Mouse (Mus musculus) forebrain, postnatal 0 days (tissue): ENCODE measurements at regions not wholly inside any gene's neighbourhood (a gene's known extent, or its start where the extent isn't known, plus 50 kb on each side); places are given as distances from the start of the nearest gene placed in this dataset.

Experiments used
- ATAC-seq: fragments of 200-750 bp; cut with Nextera tagmentation; 2 replicates; pipeline ENCODE4 v1.8.0; 2017; ENCODE audit warnings: mild to moderate bottlenecking, moderate library complexity
- DNase-seq: peaks from one replicate; pipeline ENCODE4 v3.0.0-alpha.2; 2015
- H3K27ac ChIP-seq: fragments of 300-500 bp; sonication (generic); 2 replicates; pipeline ENCODE4 v1.5.1; 2014; ENCODE audit warnings: low read depth, mild to moderate bottlenecking, antibody characterized with exemption, low read length, moderate library complexity, mixed read lengths
- H3K27me3 ChIP-seq: fragments of 300-500 bp; sonication (generic); 2 replicates; pipeline ENCODE4 v1.6.1; 2014; ENCODE audit warnings: mild to moderate bottlenecking, low read length, mixed read lengths; ENCODE audit not compliant: insufficient read depth
- H3K36me3 ChIP-seq: fragments of 300-500 bp; sonication (generic); 2 replicates; pipeline ENCODE4 v1.6.1; 2014; ENCODE audit warnings: mild to moderate bottlenecking, moderate library complexity; ENCODE audit not compliant: insufficient read depth
- H3K4me1 ChIP-seq: fragments of 300-500 bp; sonication (generic); 2 replicates; pipeline ENCODE4 v1.6.1; 2014; ENCODE audit warnings: antibody characterized with exemption; ENCODE audit not compliant: insufficient read depth
- H3K4me2 ChIP-seq: fragments of 300-500 bp; sonication (generic); 2 replicates; pipeline ENCODE4 v1.6.1; 2014; ENCODE audit warnings: low read depth, mild to moderate bottlenecking, moderate library complexity
- H3K4me3 ChIP-seq: fragments of 300-500 bp; sonication (generic); 2 replicates; pipeline ENCODE4 v1.5.1; 2014; ENCODE audit warnings: low read depth, low read length, mixed read lengths
- H3K9ac ChIP-seq: fragments of 300-500 bp; sonication (generic); 2 replicates; pipeline ENCODE4 v1.6.1; 2014; ENCODE audit warnings: mild to moderate bottlenecking
- H3K9me3 ChIP-seq: fragments of 300-500 bp; sonication (generic); 2 replicates; pipeline ENCODE4 v1.6.1; 2016; ENCODE audit warnings: low read length
- CTCF ChIP-seq: sonication (generic); IDR thresholded peaks from 2 replicates; pipeline ENCODE4 v1.5.1; 2016; ENCODE audit warnings: antibody characterized with exemption, control low read depth, low read depth
- WGBS: fragments of 180-500 bp; shearing (Covaris S2); extraction: QIAGEN DNeasy Blood & Tissue Kit; methylation state at CpG from one replicate; pipeline ENCODE4 v1.1.7; 2014; 5-methylcytosine and 5-hydroxymethylcytosine counted together

GRCm38 (mm10) chr16:5515867-5516266 is 260.1 kb upstream of the Eef2kmt start:
- H3K4me1 ChIP-seq: no peaks in the 10 kb centered on the region
- no peak for DNase-seq
- no peak overlapping the region for H3K9ac ChIP-seq
- no peak for ATAC-seq
- WGBS: 69% methylated on average over 5 of the region's 5 CpGs
- no peaks in the 10 kb centered on the region for H3K9me3 ChIP-seq
- no peak overlapping the region for H3K27ac ChIP-seq
- TF ChIP-seq CTCF: no peak
- H3K4me3 ChIP-seq: no peak overlapping the region
- no peak overlapping the region for H3K4me2 ChIP-seq
- no peaks in the 10 kb centered on the region for H3K27me3 ChIP-seq
- no peaks in the 10 kb centered on the region for H3K36me3 ChIP-seq

DNA sequence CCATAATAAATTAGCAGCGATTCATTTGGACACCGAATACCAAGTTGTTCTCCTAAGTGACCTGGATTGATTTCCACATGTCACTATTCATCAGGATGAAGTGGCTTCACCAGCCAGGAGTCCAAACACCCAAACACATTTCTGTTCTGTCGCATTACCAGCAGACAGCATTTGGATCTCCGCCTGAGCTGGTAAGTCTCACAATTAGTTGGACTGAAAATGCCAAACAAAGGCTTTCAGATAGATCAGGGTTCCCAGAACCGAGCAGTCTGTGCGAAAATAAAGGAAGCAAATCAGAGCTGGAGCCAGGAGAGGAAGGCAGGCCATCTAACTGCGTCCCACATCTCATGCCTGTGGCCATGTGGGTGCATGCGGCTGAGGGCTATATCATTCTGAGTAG is 251.5 kb upstream of the Eef2kmt start:
- peak overlapping the region; percentile 40; the same call in 1 of the 2 replicates for H3K27ac ChIP-seq
- WGBS: 34% methylated on average over 8 of the region's 8 CpGs

DNA sequence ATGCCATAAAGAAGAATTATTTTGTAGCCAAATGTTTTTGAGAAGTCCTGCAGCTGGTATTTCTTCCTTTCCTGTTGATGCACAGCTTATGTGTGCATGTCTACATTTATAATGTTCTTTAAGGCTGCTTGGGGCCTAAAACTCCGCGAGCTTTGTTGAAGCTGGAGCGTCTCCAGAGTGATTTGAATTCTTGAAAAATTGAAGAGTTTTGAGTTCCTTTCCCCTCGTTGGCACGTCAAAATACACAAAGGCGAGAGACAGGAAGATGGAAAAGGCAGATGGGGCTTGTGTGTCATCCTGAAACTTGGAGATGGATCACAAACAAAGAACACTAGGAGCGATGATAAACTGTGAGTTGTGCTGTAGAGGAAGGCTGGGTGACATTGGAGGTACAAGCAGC is 246.2 kb upstream of the Eef2kmt start:
- no peaks in the 10 kb centered on the region for H3K4me1 ChIP-seq
- no peaks in the 10 kb centered on the region for H3K27me3 ChIP-seq
- DNase-seq (peak; percentile 75), ATAC-seq (peak; percentile 58; the same call in 1 of the 2 replicates)
- 61% methylated on average over 7 of the region's 7 CpGs for WGBS
- H3K9ac ChIP-seq: no peak overlapping the region
- H3K9me3 ChIP-seq: no peaks in the 10 kb centered on the region
- H3K4me2 ChIP-seq: no peak overlapping the region
- H3K4me3 ChIP-seq: no peak overlapping the region
- H3K27ac ChIP-seq: no peak overlapping the region
- H3K36me3 ChIP-seq: no peaks in the 10 kb centered on the region
- no peak for TF ChIP-seq CTCF

More for the DNA sequence above, 251.5 kb upstream of the Eef2kmt start:
- no peaks in the 10 kb centered on the region for H3K27me3 ChIP-seq
- H3K4me3 ChIP-seq: no peak overlapping the region
- peak; percentile 61 for DNase-seq
- no peaks in the 10 kb centered on the region for H3K36me3 ChIP-seq
- ATAC-seq: peak; percentile 47; the same call in 1 of the 2 replicates
- no peak for TF ChIP-seq CTCF
- H3K4me1 ChIP-seq: no peaks in the 10 kb centered on the region
- no peaks in the 10 kb centered on the region for H3K9me3 ChIP-seq
- H3K4me2 ChIP-seq: no peak overlapping the region
- H3K9ac ChIP-seq: no peak overlapping the region

DNA sequence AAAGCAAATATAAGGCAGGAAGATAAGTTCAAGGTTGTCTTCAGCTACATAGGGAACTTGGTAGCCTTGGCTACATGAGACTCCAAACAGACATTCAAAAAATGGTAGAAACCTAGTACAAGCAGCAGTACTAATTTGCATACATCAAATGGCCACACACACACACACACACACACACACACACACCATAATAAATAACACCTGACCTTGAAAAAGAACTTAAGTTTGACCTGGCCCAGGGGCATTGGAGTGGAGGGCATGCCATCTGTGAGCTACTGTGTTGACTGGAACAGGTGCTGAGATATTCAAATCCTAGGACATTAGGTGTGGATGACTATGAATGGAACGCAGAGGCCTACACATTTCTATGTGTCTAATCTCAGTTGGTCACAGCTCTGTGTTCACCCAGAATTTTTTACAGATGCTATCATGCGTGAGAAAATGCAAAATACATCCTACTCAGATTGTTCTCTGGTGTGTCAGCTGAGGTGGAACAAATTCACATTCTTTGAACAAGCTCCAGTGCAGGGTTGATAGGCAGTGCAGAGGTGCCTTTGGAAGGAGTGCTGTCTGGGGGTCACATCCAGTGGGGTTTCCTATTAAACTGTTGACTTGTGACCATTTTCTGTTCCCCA is 240.4 kb upstream of the Eef2kmt start:
- Histone ChIP-seq H3K4me3 (no peak overlapping the region), H3K4me1 (no peaks in the 10 kb centered on the region), H3K27me3 (no peaks in the 10 kb centered on the region), H3K4me2 (no peak overlapping the region), H3K36me3 (no peaks in the 10 kb centered on the region), H3K9ac (no peak overlapping the region), H3K27ac (no peak overlapping the region), H3K9me3 (no peaks in the 10 kb centered on the region)
- whole genome bisulfite sequencing: 44% methylated on average over 2 of the region's 2 CpGs
- no peak for ATAC-seq
- DNase-seq: no peak
- TF ChIP-seq CTCF: no peak

GRCm38 (mm10) chr16:5493352-5493751 is 237.6 kb upstream of the Eef2kmt start:
- TF ChIP-seq CTCF: peak; percentile 43
- H3K4me2 ChIP-seq: no peak overlapping the region
- H3K4me3 ChIP-seq: no peak overlapping the region
- no peaks in the 10 kb centered on the region for H3K4me1 ChIP-seq
- no peaks in the 10 kb centered on the region for H3K9me3 ChIP-seq
- no peak overlapping the region for H3K27ac ChIP-seq
- ATAC-seq (no peak), DNase-seq (no peak)
- WGBS: 41% methylated on average over 6 of the region's 6 CpGs
- no peaks in the 10 kb centered on the region for H3K36me3 ChIP-seq
- no peak overlapping the region for H3K9ac ChIP-seq
- no peaks in the 10 kb centered on the region for H3K27me3 ChIP-seq

DNA sequence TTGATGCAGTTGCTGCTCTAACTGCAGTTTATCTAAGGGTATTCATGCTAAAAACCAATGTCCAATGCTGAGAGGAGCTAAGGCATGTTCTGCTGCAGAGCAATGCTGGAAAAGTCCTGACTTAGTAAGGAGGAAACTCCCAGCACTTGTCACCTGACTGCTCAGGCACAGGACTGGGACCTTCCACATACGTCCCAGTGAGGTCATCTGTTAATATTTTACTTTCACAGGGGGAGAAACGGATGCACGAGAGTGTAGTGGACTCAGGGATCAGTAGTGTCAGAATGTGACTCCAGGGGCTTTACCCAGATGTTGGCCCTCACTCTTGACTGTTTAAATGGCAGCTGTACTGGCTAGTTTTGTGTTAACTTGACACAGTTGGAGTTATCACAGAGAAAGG is 231.5 kb upstream of the Eef2kmt start:
- no peaks in the 10 kb centered on the region for H3K36me3 ChIP-seq
- H3K4me2 ChIP-seq: no peak overlapping the region
- no peak overlapping the region for H3K4me3 ChIP-seq
- H3K4me1 ChIP-seq: no peaks in the 10 kb centered on the region
- no peak overlapping the region for H3K9ac ChIP-seq
- no peaks in the 10 kb centered on the region for H3K27me3 ChIP-seq
- TF ChIP-seq CTCF: no peak
- H3K9me3 ChIP-seq: no peaks in the 10 kb centered on the region
- WGBS: 75% methylated on average over 3 of the region's 3 CpGs
- ATAC-seq (no peak), DNase-seq (no peak)
- H3K27ac ChIP-seq: no peak overlapping the region

- H3K4me3 ChIP-seq: no peak overlapping the region
- no peak overlapping the region for H3K9ac ChIP-seq
- no peaks in the 10 kb centered on the region for H3K9me3 ChIP-seq
- no peak for DNase-seq
- 37% methylated on average over 6 of the region's 6 CpGs for WGBS
- no peaks in the 10 kb centered on the region for H3K36me3 ChIP-seq
- no peak for TF ChIP-seq CTCF
- no peaks in the 10 kb centered on the region for H3K4me1 ChIP-seq
- H3K27me3 ChIP-seq: no peaks in the 10 kb centered on the region
- ATAC-seq: no peak
- H3K4me2 ChIP-seq: no peak overlapping the region
- H3K27ac ChIP-seq: no peak overlapping the region
These were observed 227.6 kb upstream of the Eef2kmt start for GRCm38 (mm10) chr16:5483337-5483736.
